Mouse (Mus musculus): ENCODE measurements around the gene Clec1a. TPM values are rescaled to one million over a fixed set of nuclear protein-coding genes. Genes with fewer than 3 reads are reported as not detected.

Clec1a gene
- polyA plus RNA-seq, 1 experiment from 2014 or later: 2.1 TPM

Other genes with a start within 250 kb of the Clec1a start
- 0.21 TPM in 1 of 2 replicates, not detected in the other for gene Cd69, start 176.6 kb downstream of the Clec1a start, polyA plus RNA-seq (2014; fragmentation: Nextera tagmentation; extraction: Ambion mirVana)
- not detected in 2 replicates for gene 4922502D21Rik, start 120.2 kb downstream of the Clec1a start, polyA plus RNA-seq (2014; fragmentation: Nextera tagmentation; extraction: Ambion mirVana)
- 0.08 and 0.33 TPM in 2 replicates for gene Clec12a, start 109.3 kb downstream of the Clec1a start, polyA plus RNA-seq (2014; fragmentation: Nextera tagmentation; extraction: Ambion mirVana)
- 0.16 and 0.32 TPM in 2 replicates for gene Clec12b, start 66.1 kb downstream of the Clec1a start, polyA plus RNA-seq (2014; fragmentation: Nextera tagmentation; extraction: Ambion mirVana)
- 0.93 and 1.9 TPM in 2 replicates for gene Clec1b, start 54.7 kb downstream of the Clec1a start, polyA plus RNA-seq (2014; fragmentation: Nextera tagmentation; extraction: Ambion mirVana)
- 0.32 and 0.37 TPM in 2 replicates for gene Clec9a, start 43.1 kb downstream of the Clec1a start, polyA plus RNA-seq (2014; fragmentation: Nextera tagmentation; extraction: Ambion mirVana)
- not detected in 2 replicates for gene Olr1, start 55.2 kb upstream of the Clec1a start, polyA plus RNA-seq (2014; fragmentation: Nextera tagmentation; extraction: Ambion mirVana)
- gene Tmem52b, start 60.6 kb upstream of the Clec1a start, polyA plus RNA-seq (2014; fragmentation: Nextera tagmentation; extraction: Ambion mirVana): not detected in 2 replicates
- gene Gabarapl1, start 81.2 kb upstream of the Clec1a start, polyA plus RNA-seq (2014; fragmentation: Nextera tagmentation; extraction: Ambion mirVana): 72.0 and 102 TPM in 2 replicates
- 0.12 TPM in 1 of 2 replicates, not detected in the other for gene Klre1, start 125.9 kb upstream of the Clec1a start, polyA plus RNA-seq (2014; fragmentation: Nextera tagmentation; extraction: Ambion mirVana)
- gene Klrd1, start 139.8 kb upstream of the Clec1a start, polyA plus RNA-seq (2014; fragmentation: Nextera tagmentation; extraction: Ambion mirVana): not detected in 2 replicates
- 0.19 and 0.21 TPM in 2 replicates for gene Klrk1, start 171.9 kb upstream of the Clec1a start, polyA plus RNA-seq (2014; fragmentation: Nextera tagmentation; extraction: Ambion mirVana)
- not detected in 2 replicates for gene Klrc3, start 191.3 kb upstream of the Clec1a start, polyA plus RNA-seq (2014; fragmentation: Nextera tagmentation; extraction: Ambion mirVana)
- not detected in 2 replicates for gene Klrc2, start 208.7 kb upstream of the Clec1a start, polyA plus RNA-seq (2014; fragmentation: Nextera tagmentation; extraction: Ambion mirVana)
- gene Klrc1, start 227.0 kb upstream of the Clec1a start, polyA plus RNA-seq (2014; fragmentation: Nextera tagmentation; extraction: Ambion mirVana): not detected in 2 replicates